Mouse (Mus musculus) granulocyte monocyte progenitor cell, adult 5-6 weeks (primary cell): ENCODE results near the gene Ssr1. TPM values are rescaled to one million over a fixed set of nuclear protein-coding genes. Genes with fewer than 3 reads are reported as not detected.

Source experiments
- ATAC-seq: replicated peaks from 2 replicates; pipeline ENCODE4 v1.8.0; 2016; ENCODE audit warnings: mild to moderate bottlenecking, moderate TSS enrichment, inconsistent platforms; ENCODE audit not compliant: poor library complexity, severe bottlenecking
- total RNA-seq, 2 experiments: library from RNA; stranded (forward) in 1 of 2; stranded (reverse) in 1 of 2; fragments of 200-712, 200-1000 nt in 1 of 2; fragments of >200 nt in 1 of 2; fragmentation: Nextera tagmentation in 1 of 2; gene quantifications; 2 replicates each; pipeline ENCODE4 v1.2.3; 2014 to 2017

The Ssr1 gene
- total RNA-seq, 2 experiments from 2014 or later: 144 to 333 TPM

DNA sequence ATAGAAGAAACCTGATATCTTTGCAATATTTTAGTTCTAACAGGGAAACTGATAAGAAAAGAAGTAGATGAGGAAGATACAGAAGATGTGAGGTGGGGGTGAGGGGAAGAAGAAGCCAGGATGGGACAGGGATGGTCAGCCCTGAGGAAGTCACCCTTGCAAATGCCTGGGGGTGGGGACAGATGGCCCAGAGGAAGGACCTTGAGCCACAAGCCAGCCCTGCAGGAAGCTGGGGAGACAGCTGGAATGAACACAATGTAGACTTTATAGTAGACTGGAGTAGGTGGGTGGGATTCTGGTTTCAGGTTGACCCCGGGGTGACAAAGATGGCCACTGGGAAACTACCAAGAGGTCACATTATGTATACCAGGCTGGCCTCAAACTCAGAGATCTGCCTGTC, 39.7 kb downstream of the Ssr1 start:
- ATAC-seq: 0 out of 2 replicates have a peak, but pooled peaks have one; percentile 17

DNA sequence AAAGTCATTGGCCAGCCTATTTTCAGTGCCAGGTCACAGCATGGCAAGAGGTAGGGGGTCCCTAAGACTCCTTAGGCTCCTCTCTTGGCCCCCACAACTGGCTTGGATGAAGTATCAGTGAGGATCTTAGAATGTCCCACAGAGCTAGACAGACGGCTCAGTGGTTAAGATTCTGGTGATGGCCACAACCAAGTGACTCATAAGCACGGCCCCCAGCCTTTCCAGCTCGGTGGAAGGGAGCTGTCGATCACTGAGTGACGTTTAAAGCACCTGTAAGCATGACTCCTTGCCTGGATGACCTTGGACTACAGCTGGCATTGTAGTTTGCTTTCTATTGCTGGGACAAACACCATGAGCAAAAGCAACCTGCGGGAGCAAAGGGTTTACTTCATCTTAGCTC, 41.0 kb downstream of the Ssr1 start:
- no peak for ATAC-seq

DNA sequence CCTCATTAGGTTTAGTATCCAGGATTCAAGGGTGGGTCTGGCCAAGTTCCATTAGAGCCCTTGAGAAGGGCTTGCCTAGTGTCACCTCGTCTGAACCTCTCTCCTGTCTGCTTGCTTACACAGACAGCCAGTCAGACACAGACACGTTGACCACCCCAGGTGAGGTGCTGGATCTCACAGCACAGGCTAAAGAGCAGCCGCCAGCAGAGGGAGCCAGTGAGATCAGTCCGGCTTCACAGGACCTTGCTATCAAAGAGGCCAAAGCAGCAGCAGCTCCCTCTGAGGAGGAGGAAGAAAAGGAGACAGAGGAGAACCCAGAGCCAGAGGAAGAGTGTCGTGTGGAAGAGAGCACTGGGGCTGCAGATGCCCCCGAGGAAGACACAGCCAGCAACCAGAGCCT, 47.3 kb downstream of the Ssr1 start:
- ATAC-seq: peak; percentile 65

DNA sequence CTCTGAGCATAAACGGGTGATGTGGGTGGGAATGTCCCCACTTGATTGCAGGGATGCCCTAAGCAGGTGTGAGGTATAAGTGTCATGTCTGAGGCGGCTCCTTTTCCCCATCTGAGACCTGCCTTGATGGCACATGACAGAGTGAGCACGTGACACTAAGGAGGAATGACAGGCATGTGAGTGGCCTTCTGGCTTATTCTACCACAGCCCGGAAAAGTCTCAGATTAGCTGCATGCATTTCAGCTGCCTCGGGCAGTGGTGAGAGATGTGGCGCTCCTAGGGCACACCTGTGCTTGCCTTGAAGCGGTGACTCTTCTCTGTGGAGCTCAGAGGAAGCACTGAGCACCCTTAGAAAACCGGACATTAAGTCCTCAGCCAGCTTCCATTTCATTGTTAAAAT, 48.6 kb downstream of the Ssr1 start:
- no peak for ATAC-seq

DNA sequence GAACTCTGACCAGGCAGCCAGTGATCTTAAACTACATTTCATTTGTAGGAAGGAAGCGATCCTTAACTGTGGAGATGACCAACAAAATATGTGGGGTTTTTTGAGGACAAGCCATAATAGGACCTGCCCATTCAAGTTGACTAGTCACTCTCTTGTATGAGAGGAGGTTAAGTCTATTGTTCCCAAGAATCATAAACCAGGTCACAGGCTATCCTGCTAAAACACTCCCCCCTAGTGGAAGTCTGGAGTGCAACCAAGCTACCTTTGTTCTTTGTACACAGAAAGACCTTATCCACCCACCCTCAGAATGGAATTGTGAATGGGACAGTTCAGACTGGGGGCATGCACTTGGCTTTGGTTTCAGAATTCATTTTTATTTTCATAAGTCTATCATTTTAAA, 49.7 kb downstream of the Ssr1 start:
- ATAC-seq: no peak; the same call in 1 of the 2 replicates

DNA sequence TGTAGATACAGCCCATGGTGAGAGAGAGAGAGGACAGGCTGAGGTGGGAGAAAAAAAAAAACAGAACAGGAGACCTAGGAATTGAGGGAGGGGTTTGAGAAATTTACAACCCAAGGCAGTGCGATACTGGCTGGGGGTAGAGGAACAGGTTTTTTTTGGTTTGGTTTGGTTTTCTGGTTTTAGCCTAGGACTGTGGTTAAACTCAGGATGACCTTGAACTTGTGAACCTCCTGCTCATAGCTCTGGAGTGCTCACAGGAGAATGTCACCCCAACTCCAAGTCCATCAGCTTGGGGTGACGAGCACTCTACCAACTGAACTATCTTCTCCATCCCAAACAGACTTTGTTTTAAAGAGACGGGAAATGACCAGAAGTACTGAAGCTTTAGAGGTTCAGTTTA, 50.6 kb downstream of the Ssr1 start:
- no peak for ATAC-seq

DNA sequence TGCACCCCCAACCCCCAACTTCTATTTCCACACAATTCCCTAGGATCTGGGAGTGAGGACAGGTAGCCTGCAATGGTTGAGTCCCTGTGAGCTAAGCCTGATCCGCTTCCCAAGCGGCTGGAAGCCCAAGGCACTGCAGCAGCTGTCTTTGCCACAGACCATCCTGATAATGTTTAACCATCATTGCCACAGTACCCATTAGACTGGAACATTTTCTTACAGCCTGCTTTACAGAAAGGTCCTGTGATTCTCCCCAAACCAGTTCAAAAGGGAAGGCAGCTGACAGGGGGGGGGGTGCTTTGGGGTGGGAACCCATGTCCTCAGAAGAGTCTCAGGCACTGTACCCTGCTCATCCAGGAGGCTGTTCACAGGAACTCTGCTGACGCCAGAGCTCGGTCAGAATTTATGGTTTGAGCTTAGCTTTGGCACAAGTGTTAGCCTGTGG, 51.1 kb downstream of the Ssr1 start:
- no peak for ATAC-seq

DNA sequence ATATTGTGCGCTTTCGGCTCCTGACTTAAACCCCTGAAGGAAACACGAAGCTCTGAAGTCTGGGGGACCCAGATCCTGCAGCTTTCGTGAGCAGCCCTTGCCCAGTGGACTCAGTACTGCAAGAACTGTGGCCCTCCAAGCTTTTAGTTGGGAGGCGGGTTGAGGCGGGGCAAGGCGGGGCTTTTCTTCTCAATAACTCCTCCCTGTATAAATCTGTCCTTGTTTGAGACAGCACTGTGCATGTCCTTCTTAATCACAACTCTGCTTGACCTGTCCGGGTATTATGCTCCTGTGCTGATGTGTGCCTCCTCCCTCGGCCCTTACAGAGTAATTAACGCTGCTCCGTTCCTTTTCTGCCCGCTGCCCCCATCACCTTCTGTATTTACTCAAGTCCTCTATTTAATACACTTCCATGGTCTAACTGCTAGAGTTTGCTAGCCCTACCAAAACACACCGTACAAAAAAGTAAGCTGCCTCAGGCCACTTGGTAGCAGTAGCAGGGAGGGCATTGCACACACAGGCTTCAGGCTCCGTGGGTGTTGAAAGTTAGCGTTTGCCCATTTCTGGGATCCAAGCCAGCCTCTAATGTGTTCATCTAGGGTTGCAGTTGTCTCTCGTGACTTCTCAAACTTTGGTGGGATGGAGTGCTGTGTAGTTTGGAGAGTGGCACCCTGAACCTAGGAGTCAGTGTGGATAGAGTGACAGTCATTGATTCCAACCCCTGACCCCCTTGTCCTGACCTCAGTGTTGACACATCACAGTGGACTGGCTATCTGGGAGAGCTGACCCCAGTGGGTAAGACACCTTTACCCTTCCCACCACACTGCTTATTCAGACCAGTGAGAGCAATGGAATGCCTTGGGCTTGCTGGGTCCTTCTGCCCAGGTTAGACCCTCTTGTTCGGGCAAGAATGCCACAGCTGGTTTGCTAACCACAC, 51.8 kb downstream of the Ssr1 start:
- no peak for ATAC-seq

DNA sequence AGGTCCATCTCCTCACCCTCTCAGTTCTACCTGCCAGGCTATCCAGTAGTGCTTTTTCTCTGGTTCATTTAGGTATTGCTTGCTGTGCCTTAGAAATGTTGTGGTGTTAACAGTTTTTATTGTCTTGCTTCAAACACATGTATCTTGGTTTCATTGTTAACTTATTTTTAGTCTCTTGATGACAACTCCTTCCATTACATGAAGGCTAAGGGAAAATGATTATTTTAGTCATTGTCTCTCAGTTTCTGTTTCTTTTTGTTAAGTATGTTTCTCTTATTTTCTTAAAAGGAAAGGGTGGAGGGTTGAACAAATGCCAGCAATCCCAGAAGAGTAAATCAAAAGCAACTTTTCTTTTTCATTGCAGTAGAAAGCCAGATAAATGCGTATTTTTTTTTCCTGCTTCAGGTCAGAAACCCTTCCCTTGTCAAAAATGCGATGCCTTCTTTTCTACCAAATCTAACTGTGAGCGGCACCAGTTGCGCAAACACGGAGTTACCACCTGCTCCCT, 52.8 kb downstream of the Ssr1 start:
- no peak for ATAC-seq

DNA sequence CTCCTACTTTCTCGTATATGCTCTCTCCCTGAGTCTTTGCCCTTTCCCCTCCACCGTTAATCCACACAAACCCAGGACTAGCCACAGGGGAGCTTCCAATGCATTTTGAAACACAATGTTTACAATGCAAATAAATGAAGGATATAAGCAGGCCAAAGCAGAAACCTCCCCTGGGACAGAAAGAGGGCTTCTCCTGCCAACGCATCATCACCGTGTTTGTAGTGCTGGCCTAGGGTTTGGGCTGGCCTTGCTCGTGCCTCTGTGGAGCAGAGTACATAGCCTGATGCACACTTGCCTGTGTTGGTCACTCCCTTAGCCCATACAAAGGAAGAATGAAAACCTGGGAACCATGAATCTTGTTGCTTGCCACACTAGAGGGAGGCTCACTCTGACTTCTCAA, 53.4 kb downstream of the Ssr1 start:
- no peak for ATAC-seq

DNA sequence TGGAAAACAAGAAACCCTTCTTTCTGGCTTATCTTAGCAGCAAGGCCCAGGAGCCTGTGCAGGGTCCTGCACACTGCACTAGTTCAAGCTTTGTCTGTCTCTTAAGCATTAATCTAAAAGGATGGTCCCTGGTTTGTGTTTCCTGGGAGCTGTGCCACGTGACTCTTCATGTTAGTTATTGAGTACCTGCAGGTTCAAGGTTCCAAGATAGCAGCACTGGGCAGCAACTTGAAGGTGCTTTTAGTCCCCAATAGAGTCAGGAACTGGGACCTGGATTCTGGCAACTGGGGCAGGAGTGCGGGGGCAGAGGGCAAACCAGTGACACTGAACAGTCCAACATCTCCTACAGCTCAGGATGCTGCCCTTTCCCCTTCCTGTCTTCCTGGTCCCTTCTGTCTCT, 53.9 kb downstream of the Ssr1 start:
- ATAC-seq: no peak

DNA sequence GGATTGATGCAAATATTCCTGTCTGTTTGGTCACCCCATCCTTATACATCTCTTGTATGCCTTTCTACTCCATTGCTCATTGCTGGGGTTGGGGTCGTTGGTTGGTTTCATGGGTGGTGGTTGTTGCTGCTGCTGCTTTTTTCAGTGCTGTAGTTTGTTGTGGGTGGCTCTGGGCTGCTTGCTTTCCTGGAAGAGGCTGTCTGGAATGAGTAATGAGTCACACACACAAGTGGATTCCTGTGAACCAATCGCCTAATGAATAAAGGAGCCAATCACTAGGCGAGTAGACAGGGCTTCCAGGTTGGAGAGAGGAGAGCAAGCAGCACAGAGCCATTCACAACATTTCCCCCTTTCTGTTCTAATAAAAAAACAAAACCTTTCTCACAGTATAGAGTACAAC, 57.7 kb downstream of the Ssr1 start:
- ATAC-seq: no peak

DNA sequence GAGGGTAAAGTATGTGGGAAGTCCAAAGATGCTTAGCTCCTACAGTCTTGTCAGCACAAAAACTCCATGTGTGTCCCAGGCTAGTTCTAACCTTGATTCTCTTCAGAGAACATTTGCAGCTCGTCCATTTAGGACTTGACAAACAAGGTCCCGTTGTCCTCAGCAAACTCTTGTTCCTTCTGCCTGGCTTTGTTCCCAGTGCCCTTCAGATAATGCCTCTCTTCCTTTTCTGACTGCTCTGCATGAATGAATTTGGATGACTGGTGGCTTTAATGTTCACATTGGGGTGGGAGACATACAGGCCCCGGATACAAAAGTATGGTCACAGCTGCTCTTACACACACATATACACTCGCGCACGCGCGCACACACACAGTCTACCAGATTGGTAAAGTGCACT, 59.1 kb downstream of the Ssr1 start:
- ATAC-seq: no peak

DNA sequence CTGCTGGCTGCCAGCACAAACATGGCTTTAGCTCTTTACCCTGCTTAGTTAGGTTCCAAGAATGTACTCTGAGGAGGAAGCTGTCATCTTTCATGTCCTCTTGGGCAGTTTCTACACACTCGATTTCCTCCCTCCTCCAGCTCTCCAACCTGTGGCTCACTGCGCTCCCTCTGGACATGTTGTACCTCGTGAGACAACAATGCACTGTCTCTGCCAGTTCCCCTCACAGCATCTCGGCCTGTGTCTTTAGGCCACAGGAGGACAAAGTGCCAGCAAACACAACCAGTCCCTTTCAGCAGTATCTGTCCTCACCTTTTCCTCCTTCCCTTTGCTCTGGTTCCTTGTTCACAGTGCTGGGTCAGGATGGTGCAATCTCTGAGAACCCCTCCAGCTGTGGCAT, 59.9 kb downstream of the Ssr1 start:
- 0 out of 2 replicates have a peak, but pooled peaks have one; percentile 8 for ATAC-seq

DNA sequence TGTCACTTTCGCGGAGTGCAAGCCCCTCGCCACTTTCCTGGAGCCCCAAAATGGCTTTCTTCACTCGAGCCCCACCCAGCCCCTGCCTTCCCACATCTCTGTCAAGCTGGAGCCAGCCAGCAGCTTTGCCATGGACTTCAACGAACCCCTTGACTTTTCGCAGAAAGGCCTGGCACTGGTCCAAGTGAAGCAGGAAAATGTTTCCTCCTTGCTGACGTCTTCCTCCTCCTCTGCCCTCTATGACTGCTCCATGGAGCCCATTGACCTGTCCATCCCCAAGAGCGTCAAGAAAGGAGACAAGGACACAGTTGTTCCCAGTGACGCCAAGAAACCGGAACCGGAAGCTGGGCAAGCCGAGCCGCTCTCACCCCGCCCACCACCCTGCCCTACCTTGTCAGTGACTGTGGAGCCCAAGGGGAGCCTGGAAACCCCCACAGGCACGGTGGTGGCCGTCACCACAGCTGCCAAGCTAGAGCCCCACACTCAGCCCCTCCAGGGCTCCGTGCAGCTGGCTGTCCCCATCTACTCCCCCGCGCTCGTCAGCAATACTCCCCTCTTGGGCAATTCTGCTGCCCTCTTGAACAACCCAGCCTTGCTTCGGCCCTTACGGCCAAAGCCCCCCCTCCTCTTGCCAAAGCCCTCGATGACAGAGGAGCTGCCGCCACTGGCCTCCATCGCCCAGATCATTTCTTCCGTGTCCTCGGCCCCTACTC, 62.7 kb downstream of the Ssr1 start:
- ATAC-seq: peak; percentile 31; the same call in 1 of the 2 replicates

DNA sequence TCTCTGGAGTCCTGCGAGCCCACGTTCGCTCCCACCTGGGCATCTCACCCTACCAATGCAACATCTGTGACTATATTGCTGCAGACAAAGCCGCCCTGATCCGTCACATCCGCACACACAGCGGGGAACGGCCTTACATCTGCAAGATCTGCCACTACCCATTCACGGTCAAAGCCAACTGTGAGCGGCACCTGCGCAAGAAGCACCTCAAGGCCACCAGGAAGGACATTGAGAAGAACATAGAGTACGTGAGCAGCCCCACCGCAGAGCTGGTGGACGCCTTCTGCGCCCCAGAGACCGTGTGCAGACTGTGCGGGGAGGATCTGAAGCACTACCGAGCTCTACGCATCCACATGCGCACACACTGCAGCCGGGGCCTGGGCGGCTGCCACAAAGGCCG, 63.4 kb downstream of the Ssr1 start:
- no peak for ATAC-seq

DNA sequence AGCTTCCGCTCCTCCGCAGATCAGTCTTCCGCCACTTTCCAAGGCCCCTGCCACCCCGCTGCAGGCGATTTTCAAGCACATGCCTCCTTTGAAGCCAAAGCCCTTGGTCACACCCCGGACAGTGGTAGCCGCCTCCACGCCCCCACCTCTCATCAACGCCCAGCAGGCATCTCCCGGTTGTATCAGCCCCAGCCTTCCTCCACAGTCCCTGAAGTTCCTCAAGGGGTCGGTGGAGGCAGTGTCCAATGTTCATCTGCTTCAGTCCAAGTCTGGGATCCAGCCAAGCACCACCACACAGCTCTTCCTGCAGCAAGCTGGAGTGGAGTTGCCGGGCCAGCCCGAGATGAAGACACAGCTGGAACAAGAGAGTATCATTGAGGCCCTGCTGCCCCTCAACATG, 63.9 kb downstream of the Ssr1 start:
- ATAC-seq: no peak

DNA sequence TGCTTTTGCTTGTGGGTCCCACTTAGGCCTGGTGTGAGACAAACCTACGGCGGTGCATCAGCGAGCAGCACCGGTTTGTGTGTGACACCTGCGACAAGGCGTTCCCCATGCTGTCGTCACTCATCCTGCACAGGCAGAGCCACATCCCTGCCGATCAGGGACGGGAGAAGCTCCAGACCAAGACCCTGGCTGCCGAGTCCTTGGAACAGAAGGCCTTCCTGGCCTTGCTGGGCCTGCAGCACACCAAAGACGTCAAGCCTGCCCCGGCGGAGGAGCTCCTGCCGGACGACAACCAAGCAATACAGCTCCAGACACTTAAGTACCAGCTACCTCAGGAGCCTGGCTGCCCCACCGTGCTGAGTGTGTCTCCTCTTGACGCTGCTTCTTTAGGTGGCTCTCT, 64.5 kb downstream of the Ssr1 start:
- no peak for ATAC-seq

DNA sequence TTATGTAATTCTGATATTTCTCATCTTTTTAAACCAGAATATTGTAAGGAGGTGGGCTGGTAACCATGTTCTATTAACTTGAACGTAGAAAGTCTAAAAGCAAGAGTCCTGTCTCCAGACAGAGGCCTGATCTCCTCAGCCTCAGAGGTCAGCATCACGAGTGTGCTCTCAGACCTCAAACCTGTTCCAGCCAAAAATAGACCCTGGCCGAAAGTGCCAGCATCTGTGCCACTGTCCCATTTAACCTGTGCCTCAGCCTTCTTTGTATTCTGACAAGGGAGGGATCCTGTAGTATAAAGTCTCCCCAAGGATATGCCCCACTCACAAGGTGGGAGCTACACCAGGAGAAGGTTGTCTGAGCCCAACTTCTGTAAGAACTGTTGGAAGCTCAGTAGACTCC, 67.6 kb downstream of the Ssr1 start:
- no peak for ATAC-seq

DNA sequence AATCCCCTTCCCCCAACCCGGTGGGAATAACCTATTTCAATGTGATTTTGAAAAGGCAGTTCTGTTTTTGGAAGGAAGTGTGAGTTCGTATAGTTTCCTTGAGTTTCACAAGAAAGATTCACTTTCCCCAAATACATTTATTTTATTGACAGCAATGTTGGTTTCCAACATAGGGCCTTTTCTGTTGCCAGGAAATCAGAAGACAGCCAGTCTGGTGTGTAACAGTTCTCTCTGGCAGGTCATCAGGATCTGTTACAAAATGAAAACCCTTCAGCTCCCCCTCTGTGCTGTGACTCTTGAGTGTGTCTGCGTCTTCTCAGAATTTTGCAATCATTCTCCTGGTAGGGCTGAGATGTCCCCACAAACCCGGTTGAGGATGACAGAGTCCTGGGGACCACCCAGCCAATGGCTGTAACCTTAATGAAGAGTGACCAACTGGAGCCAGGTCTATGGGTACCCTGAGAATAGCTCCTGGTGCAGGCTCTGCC, 69.5 kb downstream of the Ssr1 start:
- ATAC-seq: peak; percentile 75
